Mouse (Mus musculus): ENCODE results near the gene Prickle2. TPM values are rescaled to one million over a fixed set of nuclear protein-coding genes. Genes with fewer than 3 reads are reported as not detected.

Prickle2 gene
- total RNA-seq, 1 experiment from 2014 or later, result not detected

- ATAC-seq (ENCODE audit: extremely low read depth, insufficient number of reproducible peaks, low FRiP score, poor library complexity, severe bottlenecking), result no peak
These were observed 228.3 kb downstream of the Prickle2 start for GRCm38 (mm10) chr6:92477621-92478020.

DNA sequence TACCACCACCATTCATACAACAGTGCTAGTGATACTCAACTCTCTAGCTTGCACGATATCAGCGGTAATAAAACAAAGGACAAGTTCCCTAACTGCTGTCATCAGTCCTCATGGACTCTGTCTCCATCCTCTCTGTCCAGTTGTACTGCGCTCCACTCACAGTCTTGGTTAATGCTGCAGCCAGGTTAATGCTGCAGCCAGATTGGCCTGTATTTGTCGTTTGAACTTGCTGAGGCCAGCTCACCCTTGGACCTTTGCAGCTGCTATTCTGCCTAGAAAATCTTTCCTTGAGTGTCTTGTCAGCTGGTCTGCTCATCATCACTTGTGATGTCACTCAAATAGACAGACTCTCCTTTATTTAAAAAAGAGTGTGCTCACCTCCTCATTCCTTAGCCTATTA lies 236.5 kb downstream of the Prickle2 start:
- ATAC-seq (ENCODE audit: extremely low read depth, insufficient number of reproducible peaks, low FRiP score, poor library complexity, severe bottlenecking), result no peak

DNA sequence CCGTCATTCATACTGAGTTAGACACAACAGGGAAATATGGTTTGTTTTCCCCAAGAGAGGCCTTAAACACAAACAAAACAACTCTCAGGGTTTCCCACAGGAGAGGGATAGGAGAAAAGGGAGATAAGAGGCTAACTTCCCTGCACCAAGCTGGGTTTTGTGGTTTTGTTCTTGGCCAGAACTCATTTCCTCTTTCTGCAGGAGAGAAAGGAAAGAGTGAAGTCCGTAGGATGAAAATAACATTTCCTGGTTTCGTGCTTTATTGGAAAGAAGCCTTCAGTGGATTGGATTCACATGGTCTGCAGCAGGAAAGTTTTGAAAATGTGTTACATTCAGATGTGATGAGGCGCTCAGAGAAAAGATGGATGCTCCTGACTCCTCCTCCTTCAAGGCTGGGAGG lies 237.1 kb downstream of the Prickle2 start:
- no peak for ATAC-seq (ENCODE audit: extremely low read depth, insufficient number of reproducible peaks, low FRiP score, poor library complexity, severe bottlenecking)

GRCm38 (mm10) chr6:92468383-92468791 lies 237.6 kb downstream of the Prickle2 start:
- ATAC-seq (ENCODE audit: extremely low read depth, insufficient number of reproducible peaks, low FRiP score, poor library complexity, severe bottlenecking), result no peak

- ATAC-seq (ENCODE audit: extremely low read depth, insufficient number of reproducible peaks, low FRiP score, poor library complexity, severe bottlenecking), result no peak
These were observed 238.6 kb downstream of the Prickle2 start for GRCm38 (mm10) chr6:92467343-92467742.

DNA sequence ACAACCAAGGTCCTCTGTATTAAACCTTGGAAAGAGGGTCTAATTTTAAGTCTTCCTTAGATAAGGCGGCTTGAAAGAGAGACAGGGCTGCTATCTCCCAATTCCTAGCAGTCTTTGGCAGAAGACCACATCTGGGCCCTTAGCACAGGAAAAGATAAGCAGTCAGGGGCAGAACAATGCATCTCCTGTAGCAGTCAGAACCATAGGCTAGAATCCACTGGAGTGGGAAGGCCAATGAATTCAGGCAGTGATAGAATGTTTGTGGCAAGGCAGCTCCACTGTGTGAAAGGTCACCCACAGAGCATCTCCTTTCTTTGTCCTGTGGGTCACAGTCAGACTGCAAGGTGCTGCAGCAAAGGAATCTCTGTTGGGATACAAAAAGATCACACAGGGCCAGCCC lies 240.3 kb downstream of the Prickle2 start:
- ATAC-seq (ENCODE audit: extremely low read depth, insufficient number of reproducible peaks, low FRiP score, poor library complexity, severe bottlenecking), result no peak

DNA sequence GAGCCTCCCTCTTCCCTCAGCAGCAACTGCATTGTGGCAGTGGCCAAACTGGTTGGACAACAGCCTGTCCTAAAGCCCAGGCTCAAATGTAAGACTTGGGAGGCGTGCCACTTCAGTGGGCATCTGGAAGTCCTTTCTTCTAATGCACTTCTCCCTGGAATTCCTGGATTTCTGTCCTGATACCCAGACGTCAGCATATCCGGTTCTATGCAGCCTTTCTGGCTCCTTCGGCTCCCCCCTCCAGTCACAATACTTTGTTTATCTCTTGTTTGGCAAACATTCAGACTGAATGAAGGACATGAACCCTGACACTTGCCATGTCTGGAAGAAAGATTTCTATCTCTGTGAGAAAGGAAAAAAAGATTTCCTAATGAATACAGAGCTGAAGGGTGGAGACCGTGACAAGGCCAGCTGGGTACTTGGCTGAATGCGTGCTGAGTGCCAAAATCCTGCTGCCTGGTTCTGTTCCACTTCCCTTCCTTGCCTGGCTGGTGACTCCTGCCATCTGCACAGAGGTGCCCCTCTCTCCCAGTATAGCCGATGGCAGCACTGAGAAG lies 241.1 kb downstream of the Prickle2 start:
- ATAC-seq (ENCODE audit: extremely low read depth, insufficient number of reproducible peaks, low FRiP score, poor library complexity, severe bottlenecking), result no peak

GRCm38 (mm10) chr6:92463768-92464167 lies 242.2 kb downstream of the Prickle2 start:
- no peak for ATAC-seq (ENCODE audit: extremely low read depth, insufficient number of reproducible peaks, low FRiP score, poor library complexity, severe bottlenecking)

- no peak for ATAC-seq (ENCODE audit: extremely low read depth, insufficient number of reproducible peaks, low FRiP score, poor library complexity, severe bottlenecking)
These were observed 245.2 kb downstream of the Prickle2 start for GRCm38 (mm10) chr6:92460750-92461149.

GRCm38 (mm10) chr6:92458026-92458425 lies 247.9 kb downstream of the Prickle2 start:
- no peak for ATAC-seq (ENCODE audit: extremely low read depth, insufficient number of reproducible peaks, low FRiP score, poor library complexity, severe bottlenecking)

DNA sequence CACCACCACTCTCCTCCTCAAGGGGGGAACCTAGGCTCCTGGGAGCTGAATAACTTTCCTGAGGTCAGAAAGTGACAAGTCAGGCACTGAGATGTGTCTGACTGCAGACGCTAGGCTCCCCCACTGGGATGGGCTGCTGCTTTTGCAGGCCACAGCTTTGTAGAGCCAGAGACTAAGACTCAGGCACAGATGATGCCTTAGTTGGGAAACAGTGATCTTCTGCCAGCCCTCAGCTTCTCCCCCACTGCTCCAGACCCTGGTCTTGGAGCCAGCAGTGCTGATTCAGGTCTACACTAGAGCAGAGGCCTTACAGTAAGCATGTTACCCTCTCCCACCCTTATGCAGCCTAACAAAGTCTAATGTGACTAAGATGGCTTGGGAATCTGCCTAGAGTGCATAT lies 254.5 kb downstream of the Prickle2 start:
- no peak for ATAC-seq (ENCODE audit: extremely low read depth, insufficient number of reproducible peaks, low FRiP score, poor library complexity, severe bottlenecking)

- no peak for ATAC-seq (ENCODE audit: extremely low read depth, insufficient number of reproducible peaks, low FRiP score, poor library complexity, severe bottlenecking)
These were observed 256.0 kb downstream of the Prickle2 start for GRCm38 (mm10) chr6:92449956-92450355.

- no peak for ATAC-seq (ENCODE audit: extremely low read depth, insufficient number of reproducible peaks, low FRiP score, poor library complexity, severe bottlenecking)
These were observed 259.3 kb downstream of the Prickle2 start for GRCm38 (mm10) chr6:92446662-92447061.

DNA sequence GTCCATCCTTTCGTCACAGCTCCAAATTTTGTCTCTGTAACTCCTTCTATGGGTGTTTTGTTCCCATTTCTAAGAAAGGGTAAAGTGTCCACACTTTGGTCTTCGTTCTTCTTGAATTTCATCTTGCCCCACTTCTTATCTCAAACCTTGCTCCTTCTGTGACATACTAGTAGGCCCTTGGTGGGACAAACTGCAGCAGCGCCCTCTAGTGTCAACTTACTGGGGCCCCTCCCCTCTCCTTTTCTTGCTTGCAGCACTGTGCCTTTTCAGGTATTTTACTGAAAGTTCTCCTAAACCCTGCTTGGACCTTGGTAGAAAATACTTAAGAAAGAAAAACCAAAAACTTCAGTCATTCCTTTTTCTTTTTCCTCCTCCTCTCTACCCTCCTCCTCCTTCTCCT lies 264.8 kb downstream of the Prickle2 start:
- no peak for ATAC-seq (ENCODE audit: extremely low read depth, insufficient number of reproducible peaks, low FRiP score, poor library complexity, severe bottlenecking)

DNA sequence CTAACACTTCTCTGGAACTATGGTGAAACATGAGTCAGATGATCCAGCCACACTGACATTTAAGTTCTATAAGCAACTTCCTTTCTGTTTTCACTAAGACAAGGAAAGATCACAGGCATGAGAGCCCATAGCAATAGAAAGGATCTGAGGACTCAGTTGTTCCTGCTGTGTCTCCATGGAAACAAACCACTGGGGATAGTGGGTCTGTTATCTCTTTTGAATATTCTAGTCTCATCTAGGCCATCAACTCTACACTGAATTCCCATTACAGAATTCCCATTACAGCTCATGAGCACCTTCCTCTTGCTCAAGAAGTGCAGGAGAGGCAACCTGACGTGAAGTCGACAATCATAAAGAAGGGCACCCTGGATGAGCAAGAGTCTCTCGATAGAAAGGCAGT lies 265.7 kb downstream of the Prickle2 start:
- no peak for ATAC-seq (ENCODE audit: extremely low read depth, insufficient number of reproducible peaks, low FRiP score, poor library complexity, severe bottlenecking)

DNA sequence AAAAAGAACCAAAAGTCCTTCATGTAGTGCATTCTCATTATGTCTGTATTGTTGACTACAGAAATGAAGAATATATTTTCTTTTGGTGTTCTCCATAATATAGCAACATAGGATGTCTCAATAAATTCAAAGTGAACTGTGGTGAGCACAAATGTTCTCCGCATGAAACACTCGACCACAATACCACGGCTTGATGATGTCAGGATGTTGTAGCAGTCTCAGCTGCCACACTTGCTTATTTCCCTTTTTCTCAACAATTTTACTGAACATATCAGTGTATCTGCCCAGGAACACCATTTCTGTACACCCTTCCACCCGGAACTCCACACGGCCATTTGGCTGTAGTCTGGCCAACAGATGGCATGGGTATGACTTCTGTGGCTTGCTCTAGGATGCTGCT lies 273.8 kb downstream of the Prickle2 start:
- no peak for ATAC-seq (ENCODE audit: extremely low read depth, insufficient number of reproducible peaks, low FRiP score, poor library complexity, severe bottlenecking)

- no peak for ATAC-seq (ENCODE audit: extremely low read depth, insufficient number of reproducible peaks, low FRiP score, poor library complexity, severe bottlenecking)
These were observed 278.4 kb downstream of the Prickle2 start for GRCm38 (mm10) chr6:92427406-92428171.

GRCm38 (mm10) chr6:92425901-92426300 lies 280.1 kb downstream of the Prickle2 start:
- ATAC-seq (ENCODE audit: extremely low read depth, insufficient number of reproducible peaks, low FRiP score, poor library complexity, severe bottlenecking), result no peak

- no peak for ATAC-seq (ENCODE audit: extremely low read depth, insufficient number of reproducible peaks, low FRiP score, poor library complexity, severe bottlenecking)
These were observed 280.5 kb downstream of the Prickle2 start for GRCm38 (mm10) chr6:92425476-92425875.

DNA sequence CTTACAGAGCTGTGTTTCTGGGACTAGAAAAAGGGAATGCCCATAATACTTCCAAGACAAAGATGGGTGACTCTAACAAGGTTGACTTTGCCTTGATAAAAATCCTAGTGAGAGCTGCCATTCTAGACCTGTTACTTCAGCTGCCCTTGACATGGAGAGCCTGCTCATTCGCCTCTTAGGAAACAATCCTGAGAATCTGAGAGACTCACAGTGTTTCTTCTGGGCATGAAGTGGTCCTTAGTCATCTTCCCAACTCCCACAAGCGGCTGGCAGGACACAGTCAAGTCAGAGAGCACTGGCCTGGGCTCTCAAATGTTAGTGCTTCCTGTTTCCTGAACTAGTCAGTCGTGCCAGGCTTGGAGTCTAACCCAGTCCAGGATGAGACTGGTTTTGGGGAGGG lies 281.0 kb downstream of the Prickle2 start:
- ATAC-seq (ENCODE audit: extremely low read depth, insufficient number of reproducible peaks, low FRiP score, poor library complexity, severe bottlenecking), result no peak

DNA sequence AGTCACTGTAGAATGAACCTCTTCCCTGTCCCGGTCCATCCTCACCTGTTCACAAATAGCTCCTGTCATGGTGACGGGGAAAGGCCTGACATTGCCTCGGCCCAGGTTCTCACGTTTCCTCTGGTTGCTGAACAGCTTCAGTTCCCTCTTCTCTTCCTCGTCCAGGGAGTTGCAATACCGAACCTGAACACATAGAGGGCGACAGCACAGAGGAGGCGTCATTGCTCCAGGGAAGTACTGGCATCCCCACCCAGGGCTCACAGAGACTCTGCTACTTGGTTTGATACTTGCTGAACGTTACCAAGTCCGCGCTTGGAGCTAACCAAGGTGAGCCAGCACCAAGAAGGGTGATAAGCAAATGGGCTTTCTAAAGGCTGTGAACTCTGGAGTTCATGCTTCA lies 283.7 kb downstream of the Prickle2 start:
- ATAC-seq (ENCODE audit: extremely low read depth, insufficient number of reproducible peaks, low FRiP score, poor library complexity, severe bottlenecking), result no peak
